Mouse (Mus musculus) bone marrow macrophage, adult 2 months (primary cell): Measurements from ENCODE around the gene Slc25a28.

Experiments
- CTCF ChIP-seq: IDR thresholded peaks from 2 replicates; pipeline ENCODE4 v1.5.1; 2012; ENCODE audit warnings: low read depth, mild to moderate bottlenecking, low read length, moderate library complexity
- POLR2A ChIP-seq: IDR thresholded peaks from 2 replicates; pipeline ENCODE4 v1.6.1; 2012; ENCODE audit warnings: mild to moderate bottlenecking, low read depth, low read length, borderline replicate concordance

- no peak for TF ChIP-seq CTCF
- TF ChIP-seq POLR2A: no peak
Measured at GRCm38 (mm10) chr19:43711971-43712370, 37.3 kb upstream of the Slc25a28 start.
